Mouse (Mus musculus) forelimb bud, embryonic 11.5 days (tissue): Measurements from ENCODE around the gene Lce1e.
"Not testable (repeated sequence)": the region's sequence is repeated elsewhere in the genome, so short reads cannot be mapped to it uniquely, and the experiment has no call there.

Experiments used
- DNase-seq: peaks from one replicate; pipeline ENCODE4 v3.0.0-alpha.2; 2012; ENCODE audit warnings: low read depth, low spot score

Lce1e gene

GRCm38 (mm10) chr3:92708974-92709373, at the start of gene Lce1e:
TSS of gene Lce1e (minus strand) at chr3:92709074.
- DNase-seq: no peak

- DNase-seq: no peak
These were observed 44.3 kb upstream of the Lce1e start for GRCm38 (mm10) chr3:92753197-92753596.

- no peak for DNase-seq
These were observed 43.4 kb upstream of the Lce1e start, which contains the start of gene Lce1g for GRCm38 (mm10) chr3:92752238-92752637. TSS of gene Lce1g (minus strand) at chr3:92752338.

- no peak for DNase-seq
These were observed 30.1 kb upstream of the Lce1e start, which contains the start of gene Gm38119 for GRCm38 (mm10) chr3:92738996-92739395. TSS of gene Gm38119 (minus strand) at chr3:92739096.

- no peak for DNase-seq
These were observed 13.8 kb upstream of the Lce1e start for GRCm38 (mm10) chr3:92722631-92723030.

- no peak for DNase-seq
These were observed 11.4 kb upstream of the Lce1e start, which contains the start of gene Lce1f for GRCm38 (mm10) chr3:92720250-92720649. TSS of gene Lce1f (minus strand) at chr3:92720350.

GRCm38 (mm10) chr3:92715122-92715521, 6.2 kb upstream of the Lce1e start:
- DNase-seq: no peak

- DNase-seq: no peak
These were observed 14.3 kb downstream of the Lce1e start for GRCm38 (mm10) chr3:92694613-92695012.

- DNase-seq: no peak
These were observed 17.2 kb downstream of the Lce1e start for GRCm38 (mm10) chr3:92691688-92692087.

- not testable (repeated sequence) for DNase-seq
These were observed 19.7 kb downstream of the Lce1e start for GRCm38 (mm10) chr3:92689154-92689553.

GRCm38 (mm10) chr3:92687110-92687509, 21.8 kb downstream of the Lce1e start, which contains the start of gene Lce1d:
TSS of gene Lce1d (minus strand) at chr3:92687210.
- no peak for DNase-seq

- no peak for DNase-seq
These were observed 29.9 kb downstream of the Lce1e start, which contains the start of gene Lce1c for GRCm38 (mm10) chr3:92678947-92679346. TSS of gene Lce1c (plus strand) at chr3:92679247.

GRCm38 (mm10) chr3:92670215-92670614, 38.7 kb downstream of the Lce1e start, which contains the start of gene Lce1a2:
TSS of gene Lce1a2 (minus strand) at chr3:92670315.
- DNase-seq: no peak
